Mouse (Mus musculus): ENCODE results near the gene Entpd6.

DNA sequence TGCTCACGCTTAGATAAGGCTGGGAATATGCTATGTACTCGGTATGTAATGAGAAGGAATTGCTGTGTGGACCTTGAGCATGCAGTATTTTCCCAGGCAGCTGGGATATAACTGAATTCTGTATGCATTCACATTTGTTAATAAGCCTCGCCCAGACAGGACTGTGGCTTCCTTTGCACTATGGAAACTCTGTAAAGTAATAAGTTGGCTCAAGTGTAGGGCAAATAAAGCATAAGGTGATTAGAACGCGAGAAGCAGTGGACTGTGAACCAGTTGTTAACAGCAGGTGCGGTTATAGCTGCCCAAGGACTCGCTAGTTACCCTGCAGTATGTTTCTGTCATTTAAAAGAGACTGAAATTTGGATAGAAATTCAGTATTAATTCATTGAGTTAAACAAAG is 49.2 kb downstream of the Entpd6 start:
- no peak for TF ChIP-seq GATA1 (IDR thresholded peaks at IDR 0.05; ENCODE audit: borderline replicate concordance, low read length)
- no peak for TF ChIP-seq CTCF (IDR thresholded peaks at IDR 0.05; ENCODE audit: low read depth, low read length)

Measured in G1E (cell line).